Mouse (Mus musculus) liver, embryonic 14.5 days (tissue): ENCODE results near the gene Eef1g. TPM values are rescaled to one million over a fixed set of nuclear protein-coding genes. Genes with fewer than 3 reads are reported as not detected.
A peak's percentile ranks its signal among the peaks of the same experiment; 100 is the strongest.

Source experiments
- ATAC-seq: fragments of 200-750 bp; cut with Nextera tagmentation; 2 replicates; pipeline ENCODE4 v1.8.0; 2017; ENCODE audit warnings: moderate number of reproducible peaks, mild to moderate bottlenecking, moderate library complexity; ENCODE audit not compliant: insufficient read depth
- DNase-seq, 3 experiments: peaks; one replicate each; pipeline ENCODE4 v3.0.0-alpha.2; 2012 to 2013; ENCODE audit warnings: low read depth in 3 of 3, low spot score in 3 of 3
- H3K27ac ChIP-seq: fragments of 300-500 bp; sonication (generic); 2 replicates; pipeline ENCODE4 v1.5.1; 2014; ENCODE audit warnings: moderate library complexity, mild to moderate bottlenecking, control low read depth, inconsistent platforms
- H3K27me3 ChIP-seq: fragments of 300-500 bp; sonication (generic); 2 replicates; pipeline ENCODE4 v1.6.1; 2014; ENCODE audit warnings: mild to moderate bottlenecking, low read length, moderate library complexity; ENCODE audit not compliant: control insufficient read depth, insufficient read depth
- H3K36me3 ChIP-seq: fragments of 300-500 bp; sonication (generic); replicated peaks from 2 replicates; pipeline ENCODE4 v1.6.1; 2014; ENCODE audit warnings: low read depth; ENCODE audit not compliant: control insufficient read depth, insufficient read depth
- H3K4me1 ChIP-seq, 2 experiments: fragments of 200-500 bp in 1 of 2; fragments of 300-500 bp in 1 of 2; sonication (generic) in 1 of 2; replicated peaks; 2 replicates each; pipeline ENCODE4 v1.6.1; 2012 to 2014; ENCODE audit warnings: antibody characterized with exemption in 1 of 2, inconsistent platforms in 1 of 2, low read length in 1 of 2; ENCODE audit not compliant: control insufficient read depth in 2 of 2, insufficient read depth in 2 of 2
- H3K4me2 ChIP-seq: fragments of 300-500 bp; sonication (generic); 2 replicates; pipeline ENCODE4 v1.6.1; 2014; ENCODE audit warnings: low read depth, mild to moderate bottlenecking, control low read depth, moderate library complexity
- H3K4me3 ChIP-seq, 2 experiments: fragments of 200-500 bp in 1 of 2; fragments of 300-500 bp in 1 of 2; sonication (generic) in 1 of 2; 2 replicates each; pipeline ENCODE4 v1.5.1; 2012 to 2014; ENCODE audit warnings: low read depth in 2 of 2, low read length in 2 of 2, mild to moderate bottlenecking in 2 of 2, control low read depth in 1 of 2, inconsistent platforms in 1 of 2, moderate library complexity in 1 of 2; ENCODE audit not compliant: insufficient read depth in 1 of 2
- H3K9ac ChIP-seq: fragments of 300-500 bp; sonication (generic); replicated peaks from 2 replicates; pipeline ENCODE4 v1.6.1; 2014; ENCODE audit warnings: mild to moderate bottlenecking, control low read depth, moderate library complexity
- H3K9me3 ChIP-seq: fragments of 300-500 bp; sonication (generic); 2 replicates; pipeline ENCODE4 v1.6.1; 2016; ENCODE audit warnings: low read length, mixed read lengths; ENCODE audit not compliant: control insufficient read depth
- CTCF ChIP-seq: IDR thresholded peaks from 2 replicates; pipeline ENCODE4 v1.5.1; 2016; ENCODE audit warnings: antibody characterized with exemption, low read depth, control low read depth
- EP300 ChIP-seq: IDR thresholded peaks from 2 replicates; pipeline ENCODE4 v1.6.1; 2016; ENCODE audit warnings: antibody characterized with exemption, low read depth
- WGBS: fragments of 180-500 bp; shearing (Covaris S2); extraction: QIAGEN DNeasy Blood & Tissue Kit; methylation state at CpG from one replicate; pipeline ENCODE4 v1.1.7; 2014; ENCODE audit not compliant: insufficient replicate concordance; 5-methylcytosine and 5-hydroxymethylcytosine counted together
- polyA plus RNA-seq, 2 experiments: library from polyadenylated mRNA; depleted of rRNA in 1 of 2; stranded (reverse) in 1 of 2; unstranded in 1 of 2; fragments of >200 nt; fragmentation: Nextera tagmentation in 1 of 2; extraction: Ambion mirVana in 1 of 2; gene quantifications; 2 replicates each; pipeline versions ENCODE4 v1.2.1 to v1.2.3; 2012 to 2014

Eef1g gene
- 120 and 178 TPM in 2 replicates for polyA plus RNA-seq (2012; rRNA removed)
- polyA plus RNA-seq (2014; fragmentation: Nextera tagmentation; extraction: Ambion mirVana), result 183 and 201 TPM in 2 replicates

DNA sequence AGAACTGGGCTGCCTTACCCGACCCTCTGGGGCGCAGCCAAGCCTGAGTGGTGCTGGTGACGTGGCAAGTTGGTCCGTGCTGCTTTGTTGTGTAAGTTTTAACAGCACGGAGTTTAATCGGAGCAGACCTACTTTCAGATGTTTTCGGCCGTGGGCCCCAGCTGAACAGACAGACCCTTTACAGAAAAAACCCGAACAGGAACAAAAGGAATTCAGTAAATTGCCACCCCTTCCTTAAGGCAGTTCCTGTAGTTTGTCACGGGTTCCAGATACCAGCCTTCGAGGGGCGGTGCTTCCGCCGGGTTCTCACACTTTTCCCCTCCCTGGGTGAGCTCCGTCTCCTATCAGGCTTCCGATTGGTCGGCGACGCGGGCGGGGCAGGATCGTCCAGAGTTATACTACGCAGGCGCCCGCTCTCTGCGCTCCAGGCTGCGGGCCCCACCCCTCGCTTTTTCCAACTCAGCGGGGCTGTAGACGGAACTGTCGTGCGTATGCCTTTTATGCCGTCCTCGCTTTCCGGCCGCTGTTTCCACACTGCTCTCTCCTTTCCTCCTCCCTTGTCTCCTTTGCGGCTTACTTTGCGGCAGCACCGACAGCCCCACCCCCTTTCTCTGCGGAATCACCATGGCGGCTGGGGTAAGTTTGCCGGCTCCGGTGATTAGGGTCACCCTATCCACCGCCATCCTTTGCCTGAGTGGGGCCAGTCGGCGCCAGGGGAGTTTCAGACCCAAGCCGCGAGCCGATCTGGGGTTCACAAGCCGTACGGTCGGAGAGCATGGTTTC lies at the start of gene Eef1g:
Gene Eef1g (plus strand): TSS at position 452 of the 783 bp plus-strand sequence.
- Histone ChIP-seq H3K36me3 (peaks cover 61% of the 10 kb centered on the region), H3K9ac (peak within 1 kb of the TSS; percentile 73), H3K27ac (peak within 1 kb of the TSS; percentile 76), H3K4me3 (peak within 1 kb of the TSS; percentile 68 to 91), H3K27me3 (no peaks in the 10 kb centered on the region), H3K9me3 (no peaks in the 10 kb centered on the region), H3K4me1 (peaks cover 8% of the 10 kb centered on the region in 2 experiments), H3K4me2 (peak within 1 kb of the TSS; percentile 81)
- DNase-seq, result peak; percentile 99
- WGBS, result under 1% methylated on average over 52 of the region's 52 CpGs
- peak; percentile 99 for ATAC-seq
- TF ChIP-seq CTCF, result no peak
- TF ChIP-seq EP300, result no peak

DNA sequence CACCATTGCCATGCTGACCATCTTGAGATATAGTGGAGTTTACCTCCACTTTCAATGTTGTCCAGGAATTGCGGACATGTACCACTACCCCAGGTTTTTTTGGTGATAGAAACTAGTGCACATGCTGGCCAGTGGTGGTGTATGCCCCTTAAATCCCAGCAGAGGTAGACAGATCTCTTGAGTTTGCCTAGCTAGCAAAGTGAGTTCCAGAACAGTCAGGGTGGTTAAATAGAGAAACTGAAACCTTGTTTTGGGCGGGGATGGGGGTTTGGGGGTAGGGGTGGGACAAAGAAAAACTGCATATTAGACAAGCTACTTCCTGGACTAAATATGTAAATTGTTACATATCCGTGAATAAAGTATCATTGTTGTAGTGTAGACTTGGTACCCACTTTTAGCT lies 47.8 kb upstream of the Eef1g start:
- Histone ChIP-seq H3K9me3 (no peaks in the 10 kb centered on the region), H3K27me3 (no peaks in the 10 kb centered on the region), H3K4me1 (peaks cover 17 to 19% of the 10 kb centered on the region in 2 experiments), H3K4me3 (no peak overlapping the region), H3K4me2 (no peak overlapping the region), H3K36me3 (peaks cover 30% of the 10 kb centered on the region), H3K27ac (no peak overlapping the region), H3K9ac (no peak overlapping the region)
- DNase-seq (no peak), ATAC-seq (no peak)
- no peak for TF ChIP-seq EP300
- no peak for TF ChIP-seq CTCF
- WGBS, result 68% methylated on average over 3 of the region's 3 CpGs

DNA sequence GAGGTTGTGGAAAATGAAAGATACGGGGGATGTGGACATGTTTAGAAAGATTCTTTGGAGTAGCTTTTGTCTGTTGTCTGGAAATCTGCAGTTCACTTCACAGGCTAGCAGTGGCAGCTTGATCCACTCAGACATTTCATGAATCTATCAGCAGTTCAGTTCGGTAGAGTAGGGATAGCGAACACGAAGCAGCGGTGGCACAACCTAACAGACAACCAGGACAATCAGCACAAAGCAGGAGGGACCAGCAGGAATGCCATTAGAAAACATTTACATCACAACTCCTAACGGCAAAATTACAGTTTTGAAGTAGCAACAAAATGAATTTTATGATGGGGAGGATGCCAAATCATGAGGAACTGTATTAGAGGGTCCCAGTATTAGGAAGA lies 47.2 kb upstream of the Eef1g start:
- TF ChIP-seq EP300, result no peak
- no peak for TF ChIP-seq CTCF
- Histone ChIP-seq H3K27ac (peak overlapping the region; percentile 92), H3K9me3 (no peaks in the 10 kb centered on the region), H3K27me3 (no peaks in the 10 kb centered on the region), H3K4me3 (peak overlapping the region; percentile 85 to 94), H3K4me1 (peaks cover 17 to 19% of the 10 kb centered on the region in 2 experiments), H3K9ac (peak overlapping the region; percentile 75), H3K36me3 (peaks cover 23% of the 10 kb centered on the region), H3K4me2 (peak overlapping the region; percentile 98)
- DNase-seq, result no peak
- WGBS, result 67% methylated on average over 6 of the region's 6 CpGs
- ATAC-seq, result no peak

DNA sequence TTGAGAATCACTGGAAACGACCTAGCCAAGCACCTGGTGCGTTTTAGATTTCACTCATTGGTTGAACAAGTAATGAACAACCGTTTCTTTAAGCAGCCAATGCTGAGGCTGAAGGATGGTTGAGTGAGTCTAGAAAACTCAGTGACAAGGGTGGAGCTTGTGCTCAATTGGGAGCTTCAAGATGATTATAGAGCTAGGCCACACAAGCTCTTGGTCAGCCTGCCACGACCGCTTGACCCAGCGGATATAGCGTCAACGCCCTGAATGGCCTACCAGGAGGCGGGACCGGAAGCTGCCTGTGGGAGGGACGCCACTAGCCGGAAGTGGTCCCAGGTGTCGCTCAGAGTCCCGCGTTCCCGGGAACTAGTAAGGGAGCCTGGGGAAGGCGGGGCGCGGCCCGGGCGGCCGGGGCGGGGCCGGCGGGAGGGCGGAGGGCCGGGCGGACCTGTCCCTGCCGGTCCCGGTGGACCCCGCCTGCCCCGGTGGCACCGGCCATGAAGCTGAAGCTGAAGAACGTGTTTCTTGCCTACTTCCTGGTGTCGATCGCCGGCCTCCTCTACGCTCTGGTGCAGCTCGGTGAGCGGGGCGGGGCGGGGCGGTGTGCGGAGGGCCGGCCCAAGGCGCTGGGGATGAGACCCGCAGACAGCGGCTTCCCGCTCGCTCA lies 46.6 kb upstream of the Eef1g start, which contains the start of gene B3gat3:
Gene B3gat3 (plus strand): TSS at position 302 of the 664 bp plus-strand sequence.
- no peaks in the 10 kb centered on the region for H3K9me3 ChIP-seq
- no peaks in the 10 kb centered on the region for H3K27me3 ChIP-seq
- peak within 1 kb of the TSS; percentile 92 for H3K27ac ChIP-seq
- peaks cover 17 to 19% of the 10 kb centered on the region in 2 experiments for H3K4me1 ChIP-seq
- TF ChIP-seq CTCF (no peak), EP300 (no peak)
- peak; percentile 81 to 82 (median 81) for DNase-seq
- 1% methylated on average over 49 of the region's 50 CpGs for WGBS
- H3K4me3 ChIP-seq, result peak within 1 kb of the TSS; percentile 85 to 94
- peaks cover 18% of the 10 kb centered on the region for H3K36me3 ChIP-seq
- H3K4me2 ChIP-seq, result peak within 1 kb of the TSS; percentile 98
- H3K9ac ChIP-seq, result peak within 1 kb of the TSS; percentile 75
- peak; percentile 95 for ATAC-seq

DNA sequence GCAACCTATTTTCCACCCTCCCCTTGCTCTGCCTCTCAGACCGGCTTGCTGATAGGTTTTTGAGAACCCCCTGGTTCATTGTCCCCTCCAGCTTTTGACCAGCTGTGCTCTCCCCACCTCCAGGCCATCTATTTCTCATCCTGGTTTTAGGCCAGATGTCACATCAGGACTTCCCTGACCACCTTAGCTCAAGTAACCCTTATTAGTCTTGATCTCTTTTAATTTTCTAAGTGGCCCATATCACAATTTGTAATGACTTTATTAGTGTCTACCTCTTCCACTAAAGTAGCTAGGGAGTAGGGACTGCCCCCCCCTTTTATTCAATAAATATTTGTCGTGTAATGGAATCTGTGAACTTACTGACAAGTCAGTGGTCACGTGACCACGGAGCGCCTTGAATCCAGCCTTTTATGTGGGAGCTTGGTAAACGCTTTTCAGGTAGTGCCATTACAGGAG lies 46.0 kb upstream of the Eef1g start:
- H3K9ac ChIP-seq, result peak overlapping the region; percentile 75
- ATAC-seq (no peak), DNase-seq (peak; percentile 65 to 70 (median 68))
- no peaks in the 10 kb centered on the region for H3K27me3 ChIP-seq
- 3% methylated on average over 6 of the region's 6 CpGs for WGBS
- H3K4me2 ChIP-seq, result peak overlapping the region; percentile 98
- H3K9me3 ChIP-seq, result no peaks in the 10 kb centered on the region
- H3K36me3 ChIP-seq, result peaks cover 11% of the 10 kb centered on the region
- H3K4me3 ChIP-seq, result peak overlapping the region; percentile 85 to 94
- H3K27ac ChIP-seq, result peak overlapping the region; percentile 92
- TF ChIP-seq CTCF (no peak), EP300 (no peak)
- peaks cover 17 to 19% of the 10 kb centered on the region in 2 experiments for H3K4me1 ChIP-seq
